Mouse (Mus musculus): ENCODE measurements around the gene Zfp872. TPM values are rescaled to one million over a fixed set of nuclear protein-coding genes. Genes with fewer than 3 reads are reported as not detected.
"Not testable (repeated sequence)": the region's sequence is repeated elsewhere in the genome, so short reads cannot be mapped to it uniquely, and the experiment has no call there.

Gene Zfp872
- polyA plus RNA-seq, 1 experiment from 2014 or later: 0.22 TPM

GRCm38 (mm10) chr9:22214549-22214948 lies 26.7 kb downstream of the Zfp872 start:
- H3K27ac ChIP-seq (replicated peaks; ENCODE audit: low read depth, low read length): no peak overlapping the region
- H3K4me2 ChIP-seq (ENCODE audit: low read depth, low read length): no peak overlapping the region
- H3K9ac ChIP-seq (ENCODE audit: low read depth, low read length): no peak overlapping the region
- H3K27me3 ChIP-seq (replicated peaks; ENCODE audit: control insufficient read depth, insufficient read depth, low read length): no peaks in the 10 kb centered on the region
- no peak for ATAC-seq (ENCODE audit: low read depth)
- H3K4me3 ChIP-seq (ENCODE audit: low read depth, low read length): no peak overlapping the region
- WGBS: 70% methylated on average over 2 of the region's 2 CpGs
- DNase-seq (ENCODE audit: low spot score): no peak
- no peaks in the 10 kb centered on the region for H3K4me1 ChIP-seq (ENCODE audit: control insufficient read depth, insufficient read depth, low read length)
- no peaks in the 10 kb centered on the region for H3K36me3 ChIP-seq (ENCODE audit: control insufficient read depth, insufficient read depth, low read length)
- no peaks in the 10 kb centered on the region for H3K9me3 ChIP-seq (ENCODE audit: control insufficient read depth, low read length)

- Histone ChIP-seq H3K36me3 (ENCODE audit: control insufficient read depth, insufficient read depth, low read length) (no peaks in the 10 kb centered on the region), H3K4me2 (ENCODE audit: low read depth, low read length) (no peak overlapping the region), H3K4me1 (ENCODE audit: control insufficient read depth, insufficient read depth, low read length) (no peaks in the 10 kb centered on the region), H3K4me3 (ENCODE audit: low read depth, low read length) (no peak overlapping the region), H3K9me3 (ENCODE audit: control insufficient read depth, low read length) (no peaks in the 10 kb centered on the region), H3K27ac (replicated peaks; ENCODE audit: low read depth, low read length) (no peak overlapping the region), H3K9ac (ENCODE audit: low read depth, low read length) (no peak overlapping the region), H3K27me3 (replicated peaks; ENCODE audit: control insufficient read depth, insufficient read depth, low read length) (no peaks in the 10 kb centered on the region)
- 55% methylated on average over 3 of the region's 3 CpGs for WGBS
- ATAC-seq (ENCODE audit: low read depth) (no peak), DNase-seq (ENCODE audit: low spot score) (no peak)
Measured at GRCm38 (mm10) chr9:22216705-22217104, 28.8 kb downstream of the Zfp872 start.

- ATAC-seq (ENCODE audit: low read depth): no peak
- 50% methylated on average over 5 of the region's 8 CpGs for WGBS
Measured at GRCm38 (mm10) chr9:22217858-22218493, 30.1 kb downstream of the Zfp872 start.

GRCm38 (mm10) chr9:22224066-22224465 lies 36.2 kb downstream of the Zfp872 start:
- ATAC-seq (ENCODE audit: low read depth) (no peak), DNase-seq (ENCODE audit: low spot score) (no peak)
- WGBS: 92% methylated on average over 4 of the region's 4 CpGs
- Histone ChIP-seq H3K4me3 (ENCODE audit: low read depth, low read length) (no peak overlapping the region), H3K9me3 (ENCODE audit: control insufficient read depth, low read length) (no peaks in the 10 kb centered on the region), H3K27me3 (replicated peaks; ENCODE audit: control insufficient read depth, insufficient read depth, low read length) (no peaks in the 10 kb centered on the region), H3K4me2 (ENCODE audit: low read depth, low read length) (no peak overlapping the region), H3K4me1 (ENCODE audit: control insufficient read depth, insufficient read depth, low read length) (peaks cover 4% of the 10 kb centered on the region; the same call in 1 of the 2 replicates), H3K36me3 (ENCODE audit: control insufficient read depth, insufficient read depth, low read length) (no peaks in the 10 kb centered on the region), H3K27ac (replicated peaks; ENCODE audit: low read depth, low read length) (no peak overlapping the region), H3K9ac (ENCODE audit: low read depth, low read length) (no peak overlapping the region)

More at GRCm38 (mm10) chr9:22217858-22218493, 30.1 kb downstream of the Zfp872 start:
- DNase-seq (ENCODE audit: low spot score): no peak
- Histone ChIP-seq H3K9ac (ENCODE audit: low read depth, low read length) (no peak overlapping the region), H3K4me1 (ENCODE audit: control insufficient read depth, insufficient read depth, low read length) (no peaks in the 10 kb centered on the region), H3K27ac (replicated peaks; ENCODE audit: low read depth, low read length) (no peak overlapping the region), H3K36me3 (ENCODE audit: control insufficient read depth, insufficient read depth, low read length) (no peaks in the 10 kb centered on the region), H3K4me3 (ENCODE audit: low read depth, low read length) (no peak overlapping the region), H3K4me2 (ENCODE audit: low read depth, low read length) (no peak overlapping the region), H3K27me3 (replicated peaks; ENCODE audit: control insufficient read depth, insufficient read depth, low read length) (no peaks in the 10 kb centered on the region), H3K9me3 (ENCODE audit: control insufficient read depth, low read length) (no peaks in the 10 kb centered on the region)

- H3K27ac ChIP-seq (replicated peaks; ENCODE audit: low read depth, low read length): peak overlapping the region; percentile 87
- DNase-seq (ENCODE audit: low spot score): peak; percentile 85
Measured at GRCm38 (mm10) chr9:22224536-22225503, 36.9 kb downstream of the Zfp872 start.

GRCm38 (mm10) chr9:22225581-22226388 lies 37.9 kb downstream of the Zfp872 start, which contains the start of gene Zfp809:
Gene Zfp809 (plus strand): TSS chr9:22225714.
- H3K4me1 ChIP-seq (ENCODE audit: control insufficient read depth, insufficient read depth, low read length): peaks cover 4% of the 10 kb centered on the region; the same call in 1 of the 2 replicates
- under 1% methylated on average over 34 of the region's 35 CpGs for WGBS
- ATAC-seq (ENCODE audit: low read depth): peak; percentile 99
- no peaks in the 10 kb centered on the region for H3K9me3 ChIP-seq (ENCODE audit: control insufficient read depth, low read length)
- H3K27ac ChIP-seq (replicated peaks; ENCODE audit: low read depth, low read length): peak within 1 kb of the TSS; percentile 87
- DNase-seq (ENCODE audit: low spot score): peak; percentile 98
- peak within 1 kb of the TSS; percentile 74 for H3K4me3 ChIP-seq (ENCODE audit: low read depth, low read length)
- H3K4me2 ChIP-seq (ENCODE audit: low read depth, low read length): peak within 1 kb of the TSS; percentile 80
- peak within 1 kb of the TSS; percentile 87 for H3K9ac ChIP-seq (ENCODE audit: low read depth, low read length)
- no peaks in the 10 kb centered on the region for H3K27me3 ChIP-seq (replicated peaks; ENCODE audit: control insufficient read depth, insufficient read depth, low read length)
- no peaks in the 10 kb centered on the region for H3K36me3 ChIP-seq (ENCODE audit: control insufficient read depth, insufficient read depth, low read length)

More at GRCm38 (mm10) chr9:22224536-22225503, 36.9 kb downstream of the Zfp872 start:
- Histone ChIP-seq H3K4me2 (ENCODE audit: low read depth, low read length) (peak overlapping the region; percentile 80), H3K4me3 (ENCODE audit: low read depth, low read length) (peak overlapping the region; percentile 74), H3K9ac (ENCODE audit: low read depth, low read length) (peak overlapping the region; percentile 87), H3K36me3 (ENCODE audit: control insufficient read depth, insufficient read depth, low read length) (no peaks in the 10 kb centered on the region), H3K9me3 (ENCODE audit: control insufficient read depth, low read length) (no peaks in the 10 kb centered on the region), H3K4me1 (ENCODE audit: control insufficient read depth, insufficient read depth, low read length) (peaks cover 4% of the 10 kb centered on the region; the same call in 1 of the 2 replicates), H3K27me3 (replicated peaks; ENCODE audit: control insufficient read depth, insufficient read depth, low read length) (no peaks in the 10 kb centered on the region)
- ATAC-seq (ENCODE audit: low read depth): peak; percentile 26
- WGBS: 21% methylated on average over 17 of the region's 17 CpGs

GRCm38 (mm10) chr9:22226389-22226673 lies 38.4 kb downstream of the Zfp872 start:
- H3K36me3 ChIP-seq (ENCODE audit: control insufficient read depth, insufficient read depth, low read length); DNase-seq (ENCODE audit: low spot score); ATAC-seq (ENCODE audit: low read depth); H3K4me1 ChIP-seq (ENCODE audit: control insufficient read depth, insufficient read depth, low read length); H3K27ac ChIP-seq (replicated peaks; ENCODE audit: low read depth, low read length); H3K9me3 ChIP-seq (ENCODE audit: control insufficient read depth, low read length); H3K27me3 ChIP-seq (replicated peaks; ENCODE audit: control insufficient read depth, insufficient read depth, low read length): not testable (repeated sequence)
- H3K4me3 ChIP-seq (ENCODE audit: low read depth, low read length): peak overlapping the region; percentile 74
- peak overlapping the region; percentile 87 for H3K9ac ChIP-seq (ENCODE audit: low read depth, low read length)
- 72% methylated on average over 7 of the region's 7 CpGs for WGBS
- H3K4me2 ChIP-seq (ENCODE audit: low read depth, low read length): peak overlapping the region; percentile 80

- Histone ChIP-seq H3K4me2 (ENCODE audit: low read depth, low read length) (no peak overlapping the region), H3K36me3 (ENCODE audit: control insufficient read depth, insufficient read depth, low read length) (no peaks in the 10 kb centered on the region), H3K27ac (replicated peaks; ENCODE audit: low read depth, low read length) (no peak overlapping the region), H3K9ac (ENCODE audit: low read depth, low read length) (no peak overlapping the region), H3K4me1 (ENCODE audit: control insufficient read depth, insufficient read depth, low read length) (peaks cover 4% of the 10 kb centered on the region; the same call in 1 of the 2 replicates), H3K4me3 (ENCODE audit: low read depth, low read length) (no peak overlapping the region), H3K27me3 (replicated peaks; ENCODE audit: control insufficient read depth, insufficient read depth, low read length) (no peaks in the 10 kb centered on the region), H3K9me3 (ENCODE audit: control insufficient read depth, low read length) (no peaks in the 10 kb centered on the region)
- DNase-seq (ENCODE audit: low spot score) (peak; percentile 18), ATAC-seq (ENCODE audit: low read depth) (no peak)
- 87% methylated on average over 15 of the region's 15 CpGs for WGBS
Measured at GRCm38 (mm10) chr9:22226846-22227245, 39.0 kb downstream of the Zfp872 start.

All from embryonic facial prominence, embryonic 14.5 days (tissue).